Mouse (Mus musculus) kidney, postnatal 25 days (tissue): ENCODE data around the gene Olfr1353.
"Not testable (repeated sequence)": the region's sequence is repeated elsewhere in the genome, so short reads cannot be mapped to it uniquely, and the experiment has no call there.

Experiments used
- DNase-seq, 2 experiments: peaks; one replicate each; pipeline ENCODE4 v3.0.0; 2021; ENCODE audit warnings: mixed read lengths in 2 of 2

The Olfr1353 gene

DNA sequence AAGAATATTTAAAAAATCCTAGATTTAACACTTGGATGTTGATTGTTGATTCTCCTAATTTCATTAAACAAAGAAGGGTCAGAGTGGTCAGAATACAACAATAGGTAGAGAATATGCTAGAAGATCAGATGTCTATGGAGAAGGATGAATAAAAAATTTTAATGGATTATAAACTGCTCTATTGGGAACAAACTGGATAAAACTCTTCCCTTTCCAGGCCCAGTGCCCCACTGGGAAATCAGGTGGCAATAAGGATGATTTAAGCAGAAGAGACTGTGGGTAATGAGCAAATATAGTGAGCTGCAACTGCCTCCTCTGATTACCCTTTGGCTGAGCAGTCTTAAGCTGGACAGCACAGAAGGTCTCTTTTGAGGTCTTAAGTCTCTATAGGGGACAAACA lies at the start of gene Olfr1353:
Olfr1353 (plus strand) TSS at position 301 of the 400 bp plus-strand sequence.
- not testable (repeated sequence) for DNase-seq

DNA sequence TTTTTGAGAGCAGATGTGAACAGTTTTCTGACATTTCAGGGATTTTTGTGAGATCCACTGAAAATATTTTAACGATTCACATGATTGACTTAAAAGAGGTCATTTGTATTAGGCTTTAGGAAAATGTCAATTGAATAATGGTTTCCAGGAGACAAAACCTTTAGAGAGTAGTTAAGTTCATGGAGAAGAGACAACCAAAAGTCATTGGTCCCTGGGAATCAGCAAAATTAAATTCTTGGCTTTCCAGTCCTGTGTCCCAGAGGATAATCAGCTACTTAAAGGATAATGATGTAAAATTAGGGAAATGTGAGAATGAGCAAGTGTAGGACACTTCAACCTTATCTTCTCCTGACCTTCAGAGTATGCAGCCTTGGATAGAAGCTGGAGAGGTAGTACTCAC lies 12.8 kb upstream of the Olfr1353 start, which contains the start of gene Olfr8:
Olfr8 (plus strand) TSS at position 301 of the 400 bp plus-strand sequence.
- DNase-seq, result not testable (repeated sequence)

- no peak for DNase-seq
Measured at GRCm38 (mm10) chr10:78980750-78981149, 17.6 kb downstream of the Olfr1353 start, which contains the start of gene Olfr1352. Gene Olfr1352, plus strand, starts transcription at chr10:78981050.

DNA sequence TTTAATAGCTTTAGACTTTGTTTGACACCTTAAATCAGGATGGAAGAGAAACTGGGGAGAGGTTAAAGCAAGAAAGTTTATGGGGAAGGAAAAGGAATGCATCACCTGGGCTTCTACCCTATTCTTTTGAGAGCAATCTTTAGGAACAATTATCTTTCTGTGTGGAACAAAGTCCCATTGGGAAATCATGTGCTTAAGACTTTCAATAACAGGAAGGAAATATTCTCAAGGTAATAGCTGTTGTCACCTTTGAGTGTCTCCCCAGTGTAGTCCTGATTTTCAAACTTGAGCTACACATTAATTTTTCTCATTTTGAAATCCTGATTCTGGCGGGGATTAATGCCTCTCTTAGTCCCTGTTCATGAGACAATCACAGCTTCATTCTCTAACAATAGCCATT lies 49.1 kb downstream of the Olfr1353 start, which contains the start of gene Olfr1351:
Olfr1351 (plus strand) TSS at position 301 of the 400 bp plus-strand sequence.
- DNase-seq, result no peak
